Mouse (Mus musculus): ENCODE data around the gene Hoxc12.

DNA sequence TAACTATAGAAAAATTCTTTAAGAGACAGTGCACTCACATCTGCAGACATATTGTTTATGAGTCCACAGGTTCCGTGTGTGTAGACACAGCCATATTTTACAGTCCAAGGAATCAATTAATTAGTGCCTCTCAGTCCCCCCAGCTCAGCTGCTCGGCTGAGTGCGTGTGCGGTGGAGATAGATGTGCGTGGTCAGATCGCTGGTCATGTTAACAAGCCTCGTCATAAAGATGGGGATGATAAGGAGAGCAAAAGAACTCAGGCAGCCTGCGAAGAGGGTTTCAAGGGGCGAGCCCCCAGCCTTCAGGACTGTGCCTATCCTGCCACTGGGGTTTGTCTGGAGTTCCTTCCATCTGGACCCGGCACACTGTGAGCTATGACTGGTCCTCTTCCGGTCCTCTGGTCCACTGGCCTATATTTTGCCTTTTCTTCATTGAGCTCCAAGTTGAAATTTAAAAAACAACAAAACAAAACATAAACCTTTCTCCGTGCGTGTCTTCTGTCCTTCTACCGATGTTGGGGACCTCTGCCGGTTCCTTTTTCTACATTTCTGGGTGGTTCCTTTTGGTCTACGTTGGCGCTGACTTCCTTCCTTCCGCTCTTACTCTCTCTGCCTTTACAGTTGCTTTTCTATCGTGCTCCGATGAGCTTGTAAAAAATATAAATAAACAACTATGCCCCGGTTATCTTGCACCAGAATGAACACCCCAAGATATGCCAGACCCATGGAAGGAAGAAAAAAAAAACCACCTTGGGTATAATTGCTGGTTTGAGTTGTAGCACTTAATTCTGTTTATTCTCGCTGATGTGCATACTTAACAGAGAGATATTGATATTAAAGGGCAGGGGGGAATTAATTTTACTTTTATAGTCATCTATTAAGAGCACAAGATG is 8.9 kb downstream of the Hoxc12 start:
- no peak for TF ChIP-seq POLR2A (IDR thresholded peaks at IDR 0.05; ENCODE audit: low read depth, low read length)
- TF ChIP-seq CTCF (IDR thresholded peaks at IDR 0.05; ENCODE audit: extremely low read depth, insufficient read depth, insufficient read length, insufficient replicate concordance) = no peak
